Mouse (Mus musculus): ENCODE measurements around the gene Pipox. TPM values are rescaled to one million over a fixed set of nuclear protein-coding genes. Genes with fewer than 3 reads are reported as not detected.

Gene Pipox
- total RNA-seq, 1 experiment from 2014 or later, result 4.6 TPM

- DNase-seq, result no peak
Observed at GRCm38 (mm10) chr11:77875847-77876759, 17.8 kb downstream of the Pipox start.

- no peak for DNase-seq
Observed at GRCm38 (mm10) chr11:77875269-77875668, 18.6 kb downstream of the Pipox start.

GRCm38 (mm10) chr11:77874685-77875231 is 19.1 kb downstream of the Pipox start:
- no peak for DNase-seq

GRCm38 (mm10) chr11:77873116-77873515 is 20.8 kb downstream of the Pipox start:
- no peak for DNase-seq

- DNase-seq, result no peak
Observed at GRCm38 (mm10) chr11:77872685-77873084, 21.2 kb downstream of the Pipox start.

GRCm38 (mm10) chr11:77872236-77872635 is 21.7 kb downstream of the Pipox start:
- DNase-seq, result no peak

- DNase-seq, result no peak
Observed at GRCm38 (mm10) chr11:77871436-77871835, 22.5 kb downstream of the Pipox start.

- no peak for DNase-seq
Observed at GRCm38 (mm10) chr11:77867419-77868083, 26.3 kb downstream of the Pipox start.

GRCm38 (mm10) chr11:77864771-77865170 is 29.1 kb downstream of the Pipox start:
- DNase-seq, result no peak

GRCm38 (mm10) chr11:77862887-77863286 is 31.0 kb downstream of the Pipox start:
- DNase-seq, result no peak

- DNase-seq, result no peak
Observed at GRCm38 (mm10) chr11:77860947-77861346, 32.9 kb downstream of the Pipox start.

GRCm38 (mm10) chr11:77858589-77858988 is 35.3 kb downstream of the Pipox start:
- no peak for DNase-seq

GRCm38 (mm10) chr11:77857089-77857488 is 36.8 kb downstream of the Pipox start:
- no peak for DNase-seq

- DNase-seq, result no peak
Observed at GRCm38 (mm10) chr11:77855396-77855795, 38.5 kb downstream of the Pipox start.

GRCm38 (mm10) chr11:77854641-77855040 is 39.3 kb downstream of the Pipox start:
- no peak for DNase-seq

GRCm38 (mm10) chr11:77852941-77853668 is 40.8 kb downstream of the Pipox start:
- DNase-seq, result no peak

GRCm38 (mm10) chr11:77852195-77852594 is 41.7 kb downstream of the Pipox start:
- no peak for DNase-seq

- no peak for DNase-seq
Observed at GRCm38 (mm10) chr11:77851483-77852010, 42.3 kb downstream of the Pipox start.

- no peak for DNase-seq
Observed at GRCm38 (mm10) chr11:77850401-77851244, 43.3 kb downstream of the Pipox start.

GRCm38 (mm10) chr11:77849151-77849550 is 44.7 kb downstream of the Pipox start:
- no peak for DNase-seq

GRCm38 (mm10) chr11:77848131-77848530 is 45.8 kb downstream of the Pipox start:
- no peak for DNase-seq
